Mouse (Mus musculus): ENCODE data around the gene Olfr524.

DNA sequence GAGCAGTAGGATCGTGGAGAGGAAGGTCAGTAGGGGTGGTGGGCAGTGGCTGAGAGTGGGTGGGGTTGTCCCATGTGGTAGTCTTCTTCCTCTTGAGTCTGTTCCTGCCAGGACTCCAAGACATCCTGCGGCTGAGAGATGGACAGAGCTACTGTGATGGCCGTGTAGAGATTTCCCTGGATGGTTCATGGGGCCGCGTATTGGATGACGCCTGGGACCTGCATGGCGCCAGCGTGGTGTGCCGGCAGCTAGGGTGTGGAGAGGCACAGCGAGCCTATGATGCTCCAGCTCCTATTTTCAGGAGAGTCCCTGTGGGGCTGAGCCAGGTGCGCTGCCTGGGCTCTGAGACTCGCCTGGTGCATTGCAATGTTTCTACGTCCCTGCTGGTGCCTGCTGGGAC is 18.4 kb upstream of the Olfr524 start:
- TF ChIP-seq MYOD1 (IDR thresholded peaks at IDR 0.05; ENCODE audit: control insufficient read depth in 1 of 3, insufficient read length in 2 of 3, low read depth in 2 of 3) (no peak), USF1 (IDR thresholded peaks at IDR 0.05; ENCODE audit: low read depth) (no peak), TCF12 (IDR thresholded peaks at IDR 0.05; ENCODE audit: insufficient read depth, poor library complexity, severe bottlenecking) (no peak), POLR2A (IDR thresholded peaks at IDR 0.05; ENCODE audit: insufficient read length, low read depth) (no peak)
